Mouse (Mus musculus): Measurements from ENCODE around the gene Tns1. TPM values are rescaled to one million over a fixed set of nuclear protein-coding genes. Genes with fewer than 3 reads are reported as not detected.

The Tns1 gene
- polyA plus RNA-seq, 1 experiment, result 400 TPM

DNA sequence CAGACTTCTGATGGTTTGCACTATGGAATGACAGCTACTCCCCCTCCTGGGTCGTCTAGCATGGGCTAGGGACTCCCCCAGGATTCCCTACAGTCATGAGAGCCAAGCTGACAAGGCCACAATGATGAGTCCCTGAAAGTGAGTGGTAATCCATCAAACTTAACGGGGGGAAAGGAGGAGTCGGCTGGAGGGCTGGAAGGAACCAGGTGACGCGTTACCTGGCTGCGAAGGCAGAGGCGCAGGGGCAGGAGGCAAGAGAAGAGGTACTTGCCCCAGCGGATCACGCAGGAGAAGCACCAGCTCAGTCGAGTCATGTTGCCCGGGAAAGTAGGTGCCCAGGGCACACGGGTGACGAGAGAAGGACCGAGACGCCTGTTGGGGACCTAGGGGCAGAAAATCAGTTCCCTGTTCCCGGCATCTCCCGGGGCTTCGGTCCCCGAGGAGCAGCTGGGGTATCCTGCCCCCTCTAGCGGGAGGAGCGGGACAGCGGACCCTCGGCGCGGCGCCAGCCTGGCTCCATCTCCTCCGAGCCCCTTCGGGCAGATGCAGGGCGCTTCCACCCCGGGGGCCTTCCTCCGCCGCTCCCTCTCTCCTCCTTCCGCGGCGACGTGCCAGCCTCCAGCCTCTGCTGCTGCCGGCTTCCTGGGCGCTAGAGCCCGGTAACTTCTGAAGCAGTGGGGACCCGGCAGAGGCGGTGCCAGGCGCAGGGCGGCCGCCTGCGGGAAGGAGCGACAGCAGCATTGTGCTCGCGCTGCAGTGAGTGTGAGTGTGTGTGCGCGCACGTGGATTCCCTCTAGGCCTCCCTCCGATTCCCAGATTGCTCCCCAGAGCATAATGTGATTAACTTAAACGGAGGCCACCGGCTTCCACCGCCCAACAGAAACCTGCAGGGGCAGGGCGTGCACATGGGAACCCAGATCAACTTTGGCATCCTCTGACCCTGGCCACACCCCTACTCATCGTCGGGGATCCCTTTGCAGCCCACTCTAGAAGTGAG lies 25.9 kb downstream of the Tns1 start:
- DNase-seq, result peak; percentile 48
- WGBS, result 9% methylated on average over 48 of the region's 58 CpGs
- TF ChIP-seq POLR2A (IDR thresholded peaks at IDR 0.05; ENCODE audit: low read depth, low read length), result no peak
- TF ChIP-seq CTCF (conservative IDR thresholded peaks at IDR 0.05; ENCODE audit: insufficient read depth, insufficient read length, low read depth, low read length), result no peak
- Histone ChIP-seq H3K27ac (ENCODE audit: insufficient read depth, low read depth, low read length) (no peak overlapping the region), H3K36me3 (ENCODE audit: control insufficient read depth, insufficient read depth, low read length) (no peaks in the 10 kb centered on the region), H3K4me1 (ENCODE audit: control insufficient read depth, insufficient read depth, low read length) (peaks cover 20% of the 10 kb centered on the region), H3K4me3 (ENCODE audit: insufficient read depth, low read depth, low read length) (peak overlapping the region; percentile 20; the same call in 1 of the 2 replicates), H3K27me3 (replicated peaks; ENCODE audit: control insufficient read depth, insufficient read depth, low read length) (no peaks in the 10 kb centered on the region)

DNA sequence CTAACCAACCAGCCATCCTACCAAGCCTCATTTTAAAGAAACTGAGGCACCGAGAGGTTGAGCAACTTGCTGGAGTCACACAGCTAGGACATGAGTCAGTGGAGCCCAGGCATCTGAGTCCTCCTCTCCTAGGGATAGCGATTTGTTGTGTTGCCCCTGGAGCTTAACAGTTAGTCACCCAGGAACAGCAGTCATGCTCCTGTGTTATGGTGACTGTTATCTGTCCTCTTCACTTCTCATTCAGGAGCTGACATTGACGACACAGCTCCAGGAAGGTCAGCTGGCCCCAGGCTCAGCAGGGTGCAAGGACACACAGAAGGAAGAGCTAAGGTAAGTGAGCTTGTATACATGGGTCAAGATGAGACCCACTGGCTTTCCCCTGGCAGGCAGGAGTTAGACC lies 28.5 kb downstream of the Tns1 start:
- Histone ChIP-seq H3K4me3 (ENCODE audit: insufficient read depth, low read depth, low read length) (no peak overlapping the region), H3K4me1 (ENCODE audit: control insufficient read depth, insufficient read depth, low read length) (peaks cover 31% of the 10 kb centered on the region), H3K27me3 (replicated peaks; ENCODE audit: control insufficient read depth, insufficient read depth, low read length) (no peaks in the 10 kb centered on the region), H3K27ac (ENCODE audit: insufficient read depth, low read depth, low read length) (peak overlapping the region; percentile 14), H3K36me3 (ENCODE audit: control insufficient read depth, insufficient read depth, low read length) (no peaks in the 10 kb centered on the region)
- DNase-seq, result no peak
- no peak for TF ChIP-seq POLR2A (IDR thresholded peaks at IDR 0.05; ENCODE audit: low read depth, low read length)
- no peak for TF ChIP-seq CTCF (conservative IDR thresholded peaks at IDR 0.05; ENCODE audit: insufficient read depth, insufficient read length, low read depth, low read length)
- WGBS, result 41% methylated on average over 3 of the region's 3 CpGs

DNA sequence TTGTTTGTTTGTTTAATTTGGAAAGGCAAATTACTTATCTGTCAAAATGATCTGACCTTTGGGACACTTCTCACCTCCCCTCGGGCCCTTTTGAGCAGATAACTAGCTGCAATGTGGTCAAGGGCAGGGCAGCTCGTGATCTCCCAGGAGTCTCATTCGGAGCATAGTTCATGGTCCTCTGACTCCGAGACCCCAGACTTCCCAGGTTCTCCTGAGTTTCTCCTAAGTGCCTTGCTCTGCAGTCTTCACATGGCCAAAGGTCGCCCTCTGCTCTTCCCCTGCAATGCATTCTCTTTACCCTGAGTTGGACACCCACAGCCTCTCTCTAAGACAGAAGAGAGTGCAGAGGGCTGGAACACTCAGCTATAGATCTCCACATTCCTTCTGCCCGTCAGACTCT lies 29.0 kb downstream of the Tns1 start:
- peak; percentile 74 for DNase-seq
- WGBS, result 44% methylated on average over 6 of the region's 6 CpGs
- TF ChIP-seq POLR2A (IDR thresholded peaks at IDR 0.05; ENCODE audit: low read depth, low read length) (no peak), CTCF (conservative IDR thresholded peaks at IDR 0.05; ENCODE audit: insufficient read depth, insufficient read length, low read depth, low read length) (no peak)
- no peaks in the 10 kb centered on the region for H3K27me3 ChIP-seq (replicated peaks; ENCODE audit: control insufficient read depth, insufficient read depth, low read length)
- no peaks in the 10 kb centered on the region for H3K36me3 ChIP-seq (ENCODE audit: control insufficient read depth, insufficient read depth, low read length)
- H3K4me3 ChIP-seq (ENCODE audit: insufficient read depth, low read depth, low read length), result no peak overlapping the region
- peaks cover 31% of the 10 kb centered on the region for H3K4me1 ChIP-seq (ENCODE audit: control insufficient read depth, insufficient read depth, low read length)
- H3K27ac ChIP-seq (ENCODE audit: insufficient read depth, low read depth, low read length), result peak overlapping the region; percentile 14

DNA sequence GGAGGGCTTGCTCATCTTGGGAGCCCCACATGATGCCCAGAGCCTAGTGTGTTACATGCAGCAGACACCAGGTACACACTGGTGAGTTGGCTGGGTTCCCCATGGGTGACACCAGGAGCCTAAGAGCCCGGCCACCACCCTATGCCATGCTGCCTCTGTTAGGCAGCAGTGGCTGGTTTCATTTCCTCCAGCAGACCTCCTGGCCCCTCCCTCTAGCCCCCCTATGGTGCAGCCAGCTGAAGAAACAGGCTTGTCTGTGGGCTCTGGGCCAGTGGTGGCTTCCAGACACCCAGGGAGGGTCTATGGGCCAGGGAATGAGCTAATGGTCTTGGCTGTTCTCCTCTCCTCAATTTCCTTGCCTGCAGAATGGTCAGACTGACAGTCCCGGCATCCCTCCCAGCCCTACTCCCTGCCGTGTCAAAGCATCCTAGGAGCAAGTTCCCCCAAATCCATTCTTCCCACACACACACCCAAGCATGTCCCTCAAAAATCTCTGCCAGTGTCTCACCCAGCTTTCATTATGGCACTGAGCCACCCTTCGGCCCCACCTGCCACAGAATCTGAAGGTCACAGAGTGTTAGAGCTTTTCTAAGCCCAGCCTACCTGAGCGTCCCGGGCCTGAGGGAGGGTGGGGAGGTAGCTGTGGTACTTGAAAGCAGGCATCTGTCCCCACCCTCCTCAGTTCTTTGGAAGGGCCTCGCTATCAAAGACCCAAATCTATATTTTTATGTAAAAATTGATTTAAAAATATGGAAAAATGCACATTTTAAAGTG lies 29.6 kb downstream of the Tns1 start:
- DNase-seq, result peak; percentile 59
- H3K4me3 ChIP-seq (ENCODE audit: insufficient read depth, low read depth, low read length), result no peak overlapping the region
- H3K36me3 ChIP-seq (ENCODE audit: control insufficient read depth, insufficient read depth, low read length), result no peaks in the 10 kb centered on the region
- 55% methylated on average over 7 of the region's 7 CpGs for WGBS
- TF ChIP-seq POLR2A (IDR thresholded peaks at IDR 0.05; ENCODE audit: low read depth, low read length) (no peak), CTCF (conservative IDR thresholded peaks at IDR 0.05; ENCODE audit: insufficient read depth, insufficient read length, low read depth, low read length) (no peak)
- H3K4me1 ChIP-seq (ENCODE audit: control insufficient read depth, insufficient read depth, low read length), result peaks cover 31% of the 10 kb centered on the region
- peak overlapping the region; percentile 40 for H3K27ac ChIP-seq (ENCODE audit: insufficient read depth, low read depth, low read length)
- no peaks in the 10 kb centered on the region for H3K27me3 ChIP-seq (replicated peaks; ENCODE audit: control insufficient read depth, insufficient read depth, low read length)

DNA sequence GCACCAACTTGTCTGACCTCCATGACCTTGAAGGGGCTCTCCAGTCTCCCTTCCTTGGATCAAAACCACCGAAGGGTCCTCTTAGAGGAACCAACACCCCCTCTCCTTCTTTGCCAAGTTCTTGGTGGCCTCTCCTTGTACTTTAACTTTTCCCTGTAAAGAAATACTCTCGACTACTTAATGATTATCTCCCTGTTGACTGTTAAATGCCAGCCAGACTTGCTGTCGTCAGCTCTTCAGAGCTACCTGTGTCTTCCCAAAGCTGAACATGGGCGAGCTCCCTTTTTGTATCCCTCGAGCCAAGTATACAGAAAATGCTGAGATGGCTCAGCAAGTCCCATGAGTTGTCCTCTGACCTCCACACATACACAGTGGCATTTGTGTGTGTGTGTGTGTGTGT lies 30.8 kb downstream of the Tns1 start:
- Histone ChIP-seq H3K27ac (ENCODE audit: insufficient read depth, low read depth, low read length) (peak overlapping the region; percentile 92), H3K4me3 (ENCODE audit: insufficient read depth, low read depth, low read length) (no peak overlapping the region), H3K27me3 (replicated peaks; ENCODE audit: control insufficient read depth, insufficient read depth, low read length) (no peaks in the 10 kb centered on the region), H3K36me3 (ENCODE audit: control insufficient read depth, insufficient read depth, low read length) (no peaks in the 10 kb centered on the region), H3K4me1 (ENCODE audit: control insufficient read depth, insufficient read depth, low read length) (peaks cover 28% of the 10 kb centered on the region)
- 52% methylated on average over 5 of the region's 5 CpGs for WGBS
- TF ChIP-seq CTCF (conservative IDR thresholded peaks at IDR 0.05; ENCODE audit: insufficient read depth, insufficient read length, low read depth, low read length) (no peak), POLR2A (IDR thresholded peaks at IDR 0.05; ENCODE audit: low read depth, low read length) (no peak)
- DNase-seq, result peak; percentile 83

DNA sequence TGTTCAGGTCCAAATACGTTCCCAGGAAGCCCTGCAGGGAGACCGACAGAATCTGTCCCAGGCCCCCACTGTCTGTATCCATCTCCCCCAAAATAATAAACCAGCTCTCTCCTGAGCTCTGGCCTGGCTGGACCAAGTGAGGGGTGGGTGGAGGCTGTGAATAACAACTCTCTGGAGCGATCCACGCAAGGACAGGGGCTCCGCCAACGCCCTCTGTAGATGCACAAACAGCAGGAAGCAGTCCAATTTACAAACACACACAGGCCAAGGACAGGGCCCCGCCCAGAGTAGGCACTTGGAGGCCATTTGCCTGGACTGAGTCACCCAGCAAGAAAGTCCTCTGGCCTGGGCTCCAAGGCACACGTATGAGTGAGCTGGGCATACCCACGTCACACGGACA lies 32.0 kb downstream of the Tns1 start:
- TF ChIP-seq POLR2A (IDR thresholded peaks at IDR 0.05; ENCODE audit: low read depth, low read length) (no peak), CTCF (conservative IDR thresholded peaks at IDR 0.05; ENCODE audit: insufficient read depth, insufficient read length, low read depth, low read length) (no peak)
- Histone ChIP-seq H3K27me3 (replicated peaks; ENCODE audit: control insufficient read depth, insufficient read depth, low read length) (no peaks in the 10 kb centered on the region), H3K4me3 (ENCODE audit: insufficient read depth, low read depth, low read length) (no peak overlapping the region), H3K4me1 (ENCODE audit: control insufficient read depth, insufficient read depth, low read length) (peaks cover 28% of the 10 kb centered on the region), H3K27ac (ENCODE audit: insufficient read depth, low read depth, low read length) (peak overlapping the region; percentile 92), H3K36me3 (ENCODE audit: control insufficient read depth, insufficient read depth, low read length) (no peaks in the 10 kb centered on the region)
- WGBS, result 60% methylated on average over 10 of the region's 10 CpGs
- peak; percentile 66 for DNase-seq
